Mouse (Mus musculus) liver, adult 2 months (tissue): ENCODE data around the gene Kif6.

ENCODE experiments used
- CTCF ChIP-seq: fragments of 200-500 bp; IDR thresholded peaks from 2 replicates; pipeline ENCODE4 v1.5.1; 2011; ENCODE audit warnings: low read depth, low read length, control low read depth
- POLR2A ChIP-seq: fragments of 200-500 bp; IDR thresholded peaks from 2 replicates; pipeline ENCODE4 v1.6.1; 2011; ENCODE audit warnings: low read length, control low read depth; ENCODE audit not compliant: insufficient read depth; ENCODE audit errors: extremely low read depth

DNA sequence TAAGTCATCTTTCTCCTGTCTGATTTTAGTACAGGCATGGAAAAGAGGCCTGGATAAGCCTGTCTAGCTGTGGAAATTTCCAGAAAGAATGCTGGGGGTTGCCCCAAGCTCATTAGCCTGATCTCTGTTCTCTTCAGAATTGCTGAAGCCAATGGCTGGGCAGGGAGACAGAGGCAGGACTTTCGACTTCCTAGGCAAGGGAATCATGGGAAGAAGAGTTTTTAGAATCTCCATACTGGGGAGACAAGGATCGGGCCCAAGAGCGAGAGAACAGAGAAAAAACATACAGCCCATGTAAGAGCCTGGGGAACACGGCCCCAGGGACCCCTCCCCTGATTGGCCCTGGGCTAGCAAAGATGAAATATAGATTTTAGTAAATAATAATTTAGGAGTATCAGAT lies 164.1 kb downstream of the Kif6 start:
- no peak for TF ChIP-seq CTCF
- TF ChIP-seq POLR2A: no peak
